Mouse (Mus musculus) small intestine, adult 2 months (tissue): ENCODE data around the gene Rpl23.

ENCODE experiments used
- CTCF ChIP-seq: fragments of 200-500 bp; IDR thresholded peaks from 2 replicates; pipeline ENCODE4 v1.5.1; 2012; ENCODE audit warnings: low read depth, mild to moderate bottlenecking, control low read depth, inconsistent platforms, low read length, moderate library complexity, mixed read lengths; ENCODE audit not compliant: insufficient replicate concordance, insufficient read length; ENCODE audit errors: extremely low read depth
- POLR2A ChIP-seq: fragments of 200-500 bp; IDR thresholded peaks from 2 replicates; pipeline ENCODE4 v1.6.1; 2012; ENCODE audit warnings: low read depth, mild to moderate bottlenecking, control low read depth, inconsistent platforms, low read length, moderate library complexity

- no peak for TF ChIP-seq CTCF
- TF ChIP-seq POLR2A = no peak
Observed at GRCm38 (mm10) chr11:97825971-97826370, 43.7 kb upstream of the Rpl23 start.
